Mouse (Mus musculus): ENCODE data around the gene Scd4.
"Not testable (repeated sequence)": the region's sequence is repeated elsewhere in the genome, so short reads cannot be mapped to it uniquely, and the experiment has no call there.

Scd4 gene

GRCm38 (mm10) chr19:44316752-44317315 is 16.1 kb upstream of the Scd4 start:
- DNase-seq (ENCODE audit: low read depth): no peak

- DNase-seq (ENCODE audit: low read depth): no peak
Measured at GRCm38 (mm10) chr19:44317391-44317790, 15.5 kb upstream of the Scd4 start.

GRCm38 (mm10) chr19:44318545-44318944 is 14.3 kb upstream of the Scd4 start:
- no peak for DNase-seq (ENCODE audit: low read depth)

- DNase-seq (ENCODE audit: low read depth): no peak
Measured at GRCm38 (mm10) chr19:44320316-44320715, 12.6 kb upstream of the Scd4 start.

GRCm38 (mm10) chr19:44321201-44321600 is 11.7 kb upstream of the Scd4 start:
- no peak for DNase-seq (ENCODE audit: low read depth)

- DNase-seq (ENCODE audit: low read depth): no peak
Measured at GRCm38 (mm10) chr19:44321631-44322030, 11.3 kb upstream of the Scd4 start.

GRCm38 (mm10) chr19:44329566-44329965 is 3.3 kb upstream of the Scd4 start:
- no peak for DNase-seq (ENCODE audit: low read depth)

- DNase-seq (ENCODE audit: low read depth): not testable (repeated sequence)
Measured at GRCm38 (mm10) chr19:44331128-44331527, 1.8 kb upstream of the Scd4 start.

GRCm38 (mm10) chr19:44331911-44332310 is 981 bp upstream of the Scd4 start:
- no peak for DNase-seq (ENCODE audit: low read depth)

GRCm38 (mm10) chr19:44332326-44332725 is 566 bp upstream of the Scd4 start:
- no peak for DNase-seq (ENCODE audit: low read depth)

GRCm38 (mm10) chr19:44333991-44334390 is 1.1 kb downstream of the Scd4 start:
- DNase-seq (ENCODE audit: low read depth): no peak

- DNase-seq (ENCODE audit: low read depth): no peak
Measured at GRCm38 (mm10) chr19:44335876-44336662, 3.2 kb downstream of the Scd4 start.

GRCm38 (mm10) chr19:44349689-44350088 is 16.8 kb downstream of the Scd4 start:
- no peak for DNase-seq (ENCODE audit: low read depth)

- DNase-seq (ENCODE audit: low read depth): no peak
Measured at GRCm38 (mm10) chr19:44351756-44352155, 18.9 kb downstream of the Scd4 start.

- DNase-seq (ENCODE audit: low read depth): no peak
Measured at GRCm38 (mm10) chr19:44358700-44359099, 25.8 kb downstream of the Scd4 start.

GRCm38 (mm10) chr19:44363529-44363928 is 30.6 kb downstream of the Scd4 start:
- peak; percentile 83 for DNase-seq (ENCODE audit: low read depth)

- no peak for DNase-seq (ENCODE audit: low read depth)
Measured at GRCm38 (mm10) chr19:44364029-44364428, 31.1 kb downstream of the Scd4 start.

- DNase-seq (ENCODE audit: low read depth): no peak
Measured at GRCm38 (mm10) chr19:44365733-44366132, 32.8 kb downstream of the Scd4 start.

- DNase-seq (ENCODE audit: low read depth): not testable (repeated sequence)
Measured at GRCm38 (mm10) chr19:44367076-44367475, 34.2 kb downstream of the Scd4 start.

GRCm38 (mm10) chr19:44369371-44369770 is 36.5 kb downstream of the Scd4 start:
- no peak for DNase-seq (ENCODE audit: low read depth)

- DNase-seq (ENCODE audit: low read depth): no peak
Measured at GRCm38 (mm10) chr19:44370231-44370630, 37.3 kb downstream of the Scd4 start.

GRCm38 (mm10) chr19:44372969-44373368 is 40.1 kb downstream of the Scd4 start:
- DNase-seq (ENCODE audit: low read depth): peak; percentile 90

GRCm38 (mm10) chr19:44376511-44376951 is 43.6 kb downstream of the Scd4 start:
- no peak for DNase-seq (ENCODE audit: low read depth)

Data from induced T-regulatory cell, adult 2 months (primary cell).